Comparison of ENCODE assay signal across 26 mouse cellular contexts in genomic region chr11:49861139-49861538, GRCm38 (mm10). TPM values are rescaled to one million over a fixed set of nuclear protein-coding genes. Genes with fewer than 3 reads are reported as not detected.
"Had no signal": no experiment of that assay in that cellular context is flagged by ENCODE, and none has a peak within 500 bp of the region (broad histone marks: within the 10 kb centered on the region; RNA-seq: fewer than 3 reads in every experiment).

No protein-coding gene starts in this region.

- H3K4me3 ChIP-seq: gastrocnemius, adult 2 months; heart, embryonic 10.5 days; heart, embryonic 12.5 days; hindbrain, embryonic 10.5 days; hindbrain, embryonic 12.5 days; intestine, embryonic 15.5 days; layer of hippocampus, adult 2 months; left cerebral cortex, adult 2 months; limb, embryonic 12.5 days; liver, embryonic 13.5 days; liver, embryonic 15.5 days had no signal

- H3K4me2 ChIP-seq: heart, embryonic 12.5 days; hindbrain, embryonic 12.5 days; hindbrain, embryonic 14.5 days; intestine, embryonic 15.5 days; limb, embryonic 12.5 days; liver, embryonic 13.5 days; liver, embryonic 15.5 days had no signal

- H3K36me3 ChIP-seq: intestine, embryonic 15.5 days had no signal

- H3K4me1 ChIP-seq: heart, embryonic 10.5 days; heart, embryonic 12.5 days; hindbrain, embryonic 10.5 days; hindbrain, embryonic 12.5 days; intestine, embryonic 15.5 days; limb, embryonic 12.5 days had no signal

- H3K27me3 ChIP-seq: heart, embryonic 12.5 days; hindbrain, embryonic 12.5 days; intestine, embryonic 15.5 days; limb, embryonic 12.5 days; liver, embryonic 13.5 days; liver, embryonic 15.5 days had no signal

- H3K9me3 ChIP-seq: heart, embryonic 10.5 days; heart, embryonic 12.5 days; hindbrain, embryonic 10.5 days; hindbrain, embryonic 12.5 days; intestine, embryonic 15.5 days; limb, embryonic 12.5 days; liver, embryonic 13.5 days; liver, embryonic 15.5 days had no signal

- DNase-seq: gastrocnemius, adult 2 months; gastrocnemius, postnatal 10 days; gastrocnemius, postnatal 25 days; heart, adult 18-20 months; heart, postnatal 10 days; heart, postnatal 4 days; kidney, adult 18-20 months; kidney, adult 8-10 months; kidney, postnatal 10 days; kidney, postnatal 4 days; liver; liver, embryonic 13.5 days had no signal

- H3K9ac ChIP-seq: heart, embryonic 12.5 days; hindbrain, embryonic 12.5 days; hindbrain, embryonic 14.5 days; intestine, embryonic 15.5 days; limb, embryonic 12.5 days; liver, embryonic 13.5 days; liver, embryonic 15.5 days had no signal

- H3K27ac ChIP-seq: gastrocnemius, adult 2 months; heart, embryonic 10.5 days; hindbrain, embryonic 10.5 days; hindbrain, embryonic 12.5 days; hindbrain, embryonic 14.5 days; intestine, embryonic 15.5 days; layer of hippocampus, adult 2 months; left cerebral cortex, adult 2 months; limb, embryonic 12.5 days; liver, embryonic 13.5 days; liver, embryonic 15.5 days had no signal

- ATAC-seq: hindbrain, embryonic 16.5 days; intestine, embryonic 15.5 days; intestine, postnatal 0 days had no signal

RNA-seq across cellular contexts. Expression of gene Rasgef1c, which starts 40.5 kb away (rescaled TPM):
- total RNA-seq: heart, postnatal 4 days had no signal
- polyA plus RNA-seq: heart, embryonic 14.5 days; kidney, embryonic 14.5 days; liver, embryonic 13.5 days had no signal
